12 mouse cellular contexts compared by ENCODE assay signal in genomic region chr11:106419262-106420102, GRCm38 (mm10). TPM values are rescaled to one million over a fixed set of nuclear protein-coding genes. Genes with fewer than 3 reads are reported as not detected.
DNase-seq lines count a peak whose midpoint lies in the region; ATAC-seq and TF ChIP-seq lines count a peak whose summit lies in the region.
"Had no signal": no experiment of that assay in that cellular context is flagged by ENCODE, and none has a peak within 500 bp of the region (broad histone marks: within the 10 kb centered on the region; RNA-seq: fewer than 3 reads in every experiment).

No protein-coding gene starts in this region.

- DNase-seq in layer of hippocampus, adult 2 months (ENCODE audit: low spot score in 2 of 2) = no peak
- no peak for DNase-seq in layer of hippocampus, postnatal 25 days (ENCODE audit: extremely low spot score in 1 of 2, low spot score in 1 of 2)
- peak; percentile 60 for DNase-seq in A20 (ENCODE audit: low read depth, low spot score)
- no peak for DNase-seq in liver, embryonic 14.5 days (ENCODE audit: low read depth in 3 of 3, low spot score in 3 of 3)
- DNase-seq in midbrain, embryonic 14.5 days = no peak
- no peak for DNase-seq in forebrain, postnatal 0 days
- no peak for DNase-seq in left cerebral cortex, postnatal 25 days (ENCODE audit: low spot score in 2 of 2)

- TF ChIP-seq POLR2A in bone marrow, adult 2 months (IDR thresholded peaks at IDR 0.05; ENCODE audit: borderline replicate concordance, control insufficient read depth, low read depth, low read length) = no peak

- H3K9me3 ChIP-seq in liver, embryonic 14.5 days (ENCODE audit: control insufficient read depth, low read length) = no peaks in the 10 kb centered on the region
- no peaks in the 10 kb centered on the region for H3K9me3 ChIP-seq in midbrain, embryonic 14.5 days (ENCODE audit: control insufficient read depth, low read length)
- no peaks in the 10 kb centered on the region for H3K9me3 ChIP-seq in forebrain, postnatal 0 days (ENCODE audit: low read length)
- H3K9me3 ChIP-seq: embryonic facial prominence, embryonic 12.5 days; heart, embryonic 13.5 days; limb, embryonic 12.5 days had no signal

- H3K27ac ChIP-seq in layer of hippocampus, adult 2 months = peak overlapping the region; percentile 21; the same call in 1 of the 2 replicates
- peak overlapping the region; percentile 73 for H3K27ac ChIP-seq in bone marrow, adult 2 months (ENCODE audit: control insufficient read depth, insufficient read depth, low read depth, low read length, poor library complexity)
- no peak overlapping the region for H3K27ac ChIP-seq in liver, embryonic 14.5 days
- no peak overlapping the region for H3K27ac ChIP-seq in midbrain, embryonic 14.5 days (replicated peaks; ENCODE audit: low read depth, low read length)
- H3K27ac ChIP-seq in forebrain, postnatal 0 days (ENCODE audit: low read depth, low read length) = no peak overlapping the region
- H3K27ac ChIP-seq: embryonic facial prominence, embryonic 12.5 days; heart, embryonic 13.5 days; limb, embryonic 12.5 days had no signal

- no peaks in the 10 kb centered on the region; the same call in 1 of the 2 replicates for H3K36me3 ChIP-seq in liver, embryonic 14.5 days (replicated peaks; ENCODE audit: control insufficient read depth, insufficient read depth, low read depth)
- peaks cover 7% of the 10 kb centered on the region for H3K36me3 ChIP-seq in midbrain, embryonic 14.5 days (ENCODE audit: control insufficient read depth, insufficient read depth, low read length)
- H3K36me3 ChIP-seq in forebrain, postnatal 0 days (ENCODE audit: insufficient read depth) = peaks cover 11% of the 10 kb centered on the region; the same call in 1 of the 2 replicates
- H3K36me3 ChIP-seq: embryonic facial prominence, embryonic 12.5 days had no signal

- TF ChIP-seq EP300 in liver, embryonic 14.5 days (IDR thresholded peaks at IDR 0.05; ENCODE audit: low read depth) = no peak

- WGBS in bone marrow, adult 2 months = 18% methylated on average over 9 of the region's 9 CpGs
- WGBS in liver, embryonic 14.5 days (ENCODE audit: insufficient replicate concordance) = 42% methylated on average over 9 of the region's 9 CpGs
- WGBS in midbrain, embryonic 14.5 days = 82% methylated on average over 9 of the region's 9 CpGs
- 83% methylated on average over 9 of the region's 9 CpGs for WGBS in forebrain, postnatal 0 days

- H3K4me2 ChIP-seq in liver, embryonic 14.5 days (ENCODE audit: low read depth) = no peak overlapping the region
- H3K4me2 ChIP-seq in midbrain, embryonic 14.5 days (ENCODE audit: low read length) = no peak overlapping the region
- H3K4me2 ChIP-seq in forebrain, postnatal 0 days (ENCODE audit: low read depth) = no peak overlapping the region
- H3K4me2 ChIP-seq: embryonic facial prominence, embryonic 12.5 days; heart, embryonic 13.5 days; limb, embryonic 12.5 days had no signal

- no peak overlapping the region for H3K4me3 ChIP-seq in layer of hippocampus, adult 2 months
- H3K4me3 ChIP-seq in bone marrow, adult 2 months (replicated peaks; ENCODE audit: control insufficient read depth, low read depth, low read length) = no peak overlapping the region
- H3K4me3 ChIP-seq in liver, embryonic 14.5 days (ENCODE audit: insufficient read depth in 1 of 2, low read depth in 2 of 2, low read length in 2 of 2) = no peak overlapping the region
- no peak overlapping the region for H3K4me3 ChIP-seq in midbrain, embryonic 14.5 days (replicated peaks; ENCODE audit: low read depth, low read length)
- H3K4me3 ChIP-seq in forebrain, postnatal 0 days (ENCODE audit: low read depth, low read length) = no peak overlapping the region
- H3K4me3 ChIP-seq: embryonic facial prominence, embryonic 12.5 days; heart, embryonic 13.5 days; limb, embryonic 12.5 days had no signal

- ATAC-seq in liver, embryonic 14.5 days (ENCODE audit: insufficient read depth) = peak; percentile 42; the same call in 1 of the 2 replicates
- ATAC-seq in midbrain, embryonic 14.5 days (ENCODE audit: low FRiP score, low TSS enrichment) = no peak
- no peak for ATAC-seq in forebrain, postnatal 0 days

- no peaks in the 10 kb centered on the region for H3K27me3 ChIP-seq in liver, embryonic 14.5 days (ENCODE audit: control insufficient read depth, insufficient read depth, low read length)
- H3K27me3 ChIP-seq in midbrain, embryonic 14.5 days (ENCODE audit: control insufficient read depth, insufficient read depth, low read length) = no peaks in the 10 kb centered on the region
- no peaks in the 10 kb centered on the region for H3K27me3 ChIP-seq in forebrain, postnatal 0 days (ENCODE audit: insufficient read depth, low read length)
- H3K27me3 ChIP-seq: embryonic facial prominence, embryonic 12.5 days; heart, embryonic 13.5 days; limb, embryonic 12.5 days had no signal

- H3K4me1 ChIP-seq in bone marrow, adult 2 months (ENCODE audit: control insufficient read depth, insufficient read depth, low read length) = peaks cover 7% of the 10 kb centered on the region
- H3K4me1 ChIP-seq in liver, embryonic 14.5 days (replicated peaks; ENCODE audit: control insufficient read depth in 2 of 2, insufficient read depth in 2 of 2, low read length in 1 of 2) = peaks cover 0 to 5% of the 10 kb centered on the region in 2 experiments; a peak in 2 of 4 replicates
- H3K4me1 ChIP-seq in midbrain, embryonic 14.5 days (ENCODE audit: control insufficient read depth, insufficient read depth, low read length) = no peaks in the 10 kb centered on the region
- H3K4me1 ChIP-seq in forebrain, postnatal 0 days (ENCODE audit: insufficient read depth) = no peaks in the 10 kb centered on the region
- H3K4me1 ChIP-seq: embryonic facial prominence, embryonic 12.5 days; limb, embryonic 12.5 days had no signal

- intact Hi-C loops in left cerebral cortex, postnatal 25 days (cut with DNase I) = loop anchor here (2.0 kb wide), 1 partner anchor 207 kb away; no protein-coding TSS in a partner anchor

- no peak for TF ChIP-seq CTCF in layer of hippocampus, adult 2 months (conservative IDR thresholded peaks at IDR 0.05)
- TF ChIP-seq CTCF in bone marrow, adult 2 months (IDR thresholded peaks at IDR 0.05; ENCODE audit: control insufficient read depth, insufficient read depth, low read length) = no peak
- no peak for TF ChIP-seq CTCF in liver, embryonic 14.5 days (IDR thresholded peaks at IDR 0.05; ENCODE audit: low read depth)
- no peak for TF ChIP-seq CTCF in forebrain, postnatal 0 days (IDR thresholded peaks at IDR 0.05; ENCODE audit: low read depth)

- no peak overlapping the region for H3K9ac ChIP-seq in liver, embryonic 14.5 days (replicated peaks)
- H3K9ac ChIP-seq in midbrain, embryonic 14.5 days (replicated peaks; ENCODE audit: low read length) = no peak overlapping the region
- no peak overlapping the region for H3K9ac ChIP-seq in forebrain, postnatal 0 days
- H3K9ac ChIP-seq: embryonic facial prominence, embryonic 12.5 days; heart, embryonic 13.5 days had no signal

RNA-seq across cellular contexts. Expression of gene Icam2, which starts 31.6 kb away (rescaled TPM):
- 1 to 10 TPM; 2.1 to 2.2 TPM for total RNA-seq in layer of hippocampus, adult 2 months (2021)
- total RNA-seq in layer of hippocampus, postnatal 25 days (2021) = 1 to 10 TPM; 2.8 to 3.3 TPM
- polyA plus RNA-seq in bone marrow, adult 2 months (2011; ENCODE audit: insufficient read depth, insufficient read length, low replicate concordance, missing spikeins) = 6.2 and 23.4 TPM in 2 replicates
- polyA plus RNA-seq in liver, embryonic 14.5 days (2012; rRNA removed) = 9.4 and 13.0 TPM in 2 replicates
- polyA plus RNA-seq in liver, embryonic 14.5 days (2014; fragmentation: Nextera tagmentation; extraction: Ambion mirVana) = 12.1 and 16.3 TPM in 2 replicates
- polyA plus RNA-seq in midbrain, embryonic 14.5 days (2014; fragmentation: Nextera tagmentation; extraction: Ambion mirVana) = 8.1 and 12.4 TPM in 2 replicates
- 4.6 and 8.3 TPM in 2 replicates for total RNA-seq in forebrain, postnatal 0 days (2014; rRNA removed)
- polyA plus RNA-seq in forebrain, postnatal 0 days (2015; fragmentation: Nextera tagmentation; extraction: Ambion mirVana) = 7.0 and 9.1 TPM in 2 replicates
- 1 to 10 TPM; 2.6 to 3.7 TPM for total RNA-seq in left cerebral cortex, postnatal 25 days (2021)

RNA-seq across cellular contexts. Expression of gene Prr29, which starts 54.2 kb away (rescaled TPM):
- total RNA-seq in layer of hippocampus, adult 2 months (2021) = not detected
- not detected for total RNA-seq in layer of hippocampus, postnatal 25 days (2021)
- not detected in 2 replicates for polyA plus RNA-seq in bone marrow, adult 2 months (2011; ENCODE audit: insufficient read depth, insufficient read length, low replicate concordance, missing spikeins)
- not detected in 2 replicates for polyA plus RNA-seq in liver, embryonic 14.5 days (2012; rRNA removed)
- polyA plus RNA-seq in liver, embryonic 14.5 days (2014; fragmentation: Nextera tagmentation; extraction: Ambion mirVana) = not detected in 2 replicates
- not detected in 2 replicates for polyA plus RNA-seq in midbrain, embryonic 14.5 days (2014; fragmentation: Nextera tagmentation; extraction: Ambion mirVana)
- 0.23 TPM in 1 of 2 replicates, not detected in the other for total RNA-seq in forebrain, postnatal 0 days (2014; rRNA removed)
- 0.69 TPM in 1 of 2 replicates, not detected in the other for polyA plus RNA-seq in forebrain, postnatal 0 days (2015; fragmentation: Nextera tagmentation; extraction: Ambion mirVana)
- total RNA-seq in left cerebral cortex, postnatal 25 days (2021) = not detected
- polyA plus RNA-seq: embryonic facial prominence, embryonic 12.5 days; forebrain, embryonic 16.5 days; limb, embryonic 12.5 days had no signal

Comparison
In these comparisons a context has a peak if more than half of its experiments do, and no peak if none do; other contexts are left out.
1. H3K27ac ChIP-seq: peak in layer of hippocampus, adult 2 months (single experiment) and bone marrow, adult 2 months (single experiment); none in liver, embryonic 14.5 days (single experiment), midbrain, embryonic 14.5 days (single experiment) and forebrain, postnatal 0 days (single experiment).